Mouse (Mus musculus) brain, embryonic 14.5 days (tissue): ENCODE data around the gene Evc2. TPM values are rescaled to one million over a fixed set of nuclear protein-coding genes. Genes with fewer than 3 reads are reported as not detected.

Experiments used
- DNase-seq: peaks from one replicate; pipeline ENCODE4 v3.0.0-alpha.2; 2011; ENCODE audit warnings: low read depth
- CTCF ChIP-seq: fragments of 200-500 bp; IDR thresholded peaks from 2 replicates; pipeline ENCODE4 v1.5.1; 2012; ENCODE audit warnings: inconsistent platforms, mild to moderate bottlenecking, moderate library complexity, borderline replicate concordance; ENCODE audit not compliant: insufficient read depth, insufficient read length; ENCODE audit errors: extremely low read depth
- POLR2A ChIP-seq: fragments of 200-500 bp; IDR thresholded peaks from 2 replicates; pipeline ENCODE4 v1.6.1; 2012; ENCODE audit warnings: mild to moderate bottlenecking, inconsistent platforms, borderline replicate concordance; ENCODE audit not compliant: poor library complexity, insufficient read depth, insufficient read length, severe bottlenecking; ENCODE audit errors: extremely low read depth
- polyA plus RNA-seq: library from polyadenylated mRNA; depleted of rRNA; stranded (reverse); fragments of >200 nt; gene quantifications from 2 replicates; pipeline ENCODE4 v1.2.3, GENCODE M21; 2012; rRNA removed

Evc2 gene
- polyA plus RNA-seq, 1 experiment: 8.8 TPM

GRCm38 (mm10) chr5:37472025-37472608 lies 133.8 kb downstream of the Evc2 start:
- peak; percentile 80 for DNase-seq
- TF ChIP-seq POLR2A (no peak), CTCF (no peak)

Other genes with a start within 250 kb of the Evc2 start
- 866 and 1,134 TPM in 2 replicates for gene Crmp1, start 96.6 kb upstream of the Evc2 start, polyA plus RNA-seq
- gene Evc, start 1.6 kb upstream of the Evc2 start, polyA plus RNA-seq: 12.4 and 16.2 TPM in 2 replicates